Mouse (Mus musculus) MEL (cell line): ENCODE measurements around the gene Inpp5b. TPM values are rescaled to one million over a fixed set of nuclear protein-coding genes. Genes with fewer than 3 reads are reported as not detected.

Experiments
- DNase-seq: peaks from one replicate; pipeline ENCODE4 v3.0.0; 2011; ENCODE audit warnings: low read depth, low spot score
- H3K27ac ChIP-seq: 2 replicates; pipeline ENCODE4 v1.5.1; 2012; ENCODE audit warnings: low read depth, mild to moderate bottlenecking, control low read depth, low read length, moderate library complexity; ENCODE audit not compliant: control insufficient read depth
- H3K27me3 ChIP-seq, 2 experiments: fragments of 150-350 bp in 1 of 2; sonication (generic) in 1 of 2; 2 replicates each; pipeline ENCODE4 v1.6.1; 2012; ENCODE audit warnings: low read length in 2 of 2, mild to moderate bottlenecking in 2 of 2, improper control_type of control experiment in 1 of 2, moderate library complexity in 1 of 2; ENCODE audit not compliant: insufficient read depth in 2 of 2, control insufficient read depth in 1 of 2
- H3K36me3 ChIP-seq, 2 experiments: 2 replicates each; pipeline ENCODE4 v1.6.1; 2012 to 2014; ENCODE audit warnings: low read length in 2 of 2, improper control_type of control experiment in 1 of 2, inconsistent platforms in 1 of 2, mild to moderate bottlenecking in 1 of 2; ENCODE audit not compliant: insufficient read depth in 2 of 2, control insufficient read depth in 1 of 2
- H3K4me1 ChIP-seq, 2 experiments: fragments of 150-350 bp in 1 of 2; sonication (generic) in 1 of 2; 2 replicates each; pipeline ENCODE4 v1.6.1; 2012; ENCODE audit warnings: low read length in 2 of 2, improper control_type of control experiment in 1 of 2, mild to moderate bottlenecking in 1 of 2; ENCODE audit not compliant: insufficient read depth in 2 of 2, control insufficient read depth in 1 of 2
- H3K4me3 ChIP-seq, 2 experiments: fragments of 150-350 bp in 1 of 2; sonication (generic) in 1 of 2; 2 replicates each; pipeline ENCODE4 v1.5.1; 2012; ENCODE audit warnings: low read depth in 2 of 2, low read length in 2 of 2, mild to moderate bottlenecking in 2 of 2, moderate library complexity in 2 of 2, control low read depth in 1 of 2, improper control_type of control experiment in 1 of 2; ENCODE audit not compliant: control insufficient read depth in 1 of 2, insufficient read depth in 1 of 2
- H3K79me2 ChIP-seq: 2 replicates; pipeline ENCODE4 v1.6.1; 2012; ENCODE audit warnings: mild to moderate bottlenecking, low read length, moderate library complexity; ENCODE audit not compliant: control insufficient read depth, poor library complexity, insufficient read depth
- H3K9ac ChIP-seq: 2 replicates; pipeline ENCODE4 v1.6.1; 2012; ENCODE audit warnings: low read depth, mild to moderate bottlenecking, control low read depth, low read length, moderate library complexity; ENCODE audit not compliant: control insufficient read depth, poor library complexity, severe bottlenecking
- H3K9me3 ChIP-seq: fragments of 150-350 bp; sonication (generic); replicated peaks from 2 replicates; pipeline ENCODE4 v1.6.1; 2012; ENCODE audit warnings: mild to moderate bottlenecking, low read length, improper control_type of control experiment, moderate library complexity; ENCODE audit not compliant: insufficient read depth
- E2F4 ChIP-seq: IDR thresholded peaks from 2 replicates; pipeline ENCODE4 v1.6.1; 2011; ENCODE audit warnings: low read depth, low read length, improper control_type of control experiment, borderline replicate concordance
- KAT2A ChIP-seq: conservative IDR thresholded peaks from 2 replicates; pipeline ENCODE4 v1.6.1; 2012; ENCODE audit warnings: low read depth, low read length, improper control_type of control experiment, inconsistent platforms
- MYC ChIP-seq: IDR thresholded peaks from 2 replicates; pipeline ENCODE4 v1.6.1; 2011; ENCODE audit warnings: low read depth, mild to moderate bottlenecking, low read length, improper control_type of control experiment, moderate library complexity
- NRF1 ChIP-seq: IDR thresholded peaks from 2 replicates; pipeline ENCODE4 v1.6.1; 2014; ENCODE audit warnings: low read depth, mild to moderate bottlenecking, inconsistent platforms, low read length, improper control_type of control experiment, moderate library complexity; ENCODE audit not compliant: poor library complexity, insufficient read depth, severe bottlenecking
- POLR2A ChIP-seq, 2 experiments: IDR thresholded peaks; 2 replicates each; pipeline ENCODE4 v1.6.1; 2011 to 2012; ENCODE audit warnings: low read length in 2 of 2, mild to moderate bottlenecking in 2 of 2, control low read depth in 1 of 2, improper control_type of control experiment in 1 of 2, low read depth in 1 of 2, moderate library complexity in 1 of 2; ENCODE audit not compliant: control insufficient read depth in 1 of 2, insufficient read depth in 1 of 2, poor library complexity in 1 of 2
- POLR2AphosphoS5 ChIP-seq: IDR thresholded peaks from 2 replicates; pipeline ENCODE4 v1.6.1; 2012; ENCODE audit warnings: low read depth, borderline replicate concordance, mild to moderate bottlenecking, inconsistent platforms, low read length, moderate library complexity, mixed read lengths
- RAD21 ChIP-seq: IDR thresholded peaks from 2 replicates; pipeline ENCODE4 v1.6.1; 2011; ENCODE audit warnings: mild to moderate bottlenecking, low read depth, low read length, improper control_type of control experiment
- USF2 ChIP-seq, 2 experiments: IDR thresholded peaks; 2 replicates each; pipeline ENCODE4 v1.6.1; 2011 to 2012; ENCODE audit warnings: improper control_type of control experiment in 2 of 2, low read length in 2 of 2, borderline replicate concordance in 1 of 2, inconsistent platforms in 1 of 2, low read depth in 1 of 2, mild to moderate bottlenecking in 1 of 2; ENCODE audit not compliant: insufficient read depth in 1 of 2
- ZMIZ1 ChIP-seq: IDR thresholded peaks from 2 replicates; pipeline ENCODE4 v1.6.1; 2012; ENCODE audit warnings: low read depth, mild to moderate bottlenecking, inconsistent platforms, low read length, improper control_type of control experiment, moderate library complexity
- ZNF384 ChIP-seq: IDR thresholded peaks from 2 replicates; pipeline ENCODE4 v1.6.1; 2012; ENCODE audit warnings: low read depth, mild to moderate bottlenecking, inconsistent platforms, low read length, improper control_type of control experiment
- polyA plus RNA-seq, 2 experiments: library from polyadenylated mRNA; stranded (reverse) in 1 of 2; unstranded in 1 of 2; fragments of >175 nt in 1 of 2; fragments of >200 nt in 1 of 2; gene quantifications; 2 replicates each; pipeline versions ENCODE4 v1.2.1 to v1.2.4; 2012; ENCODE audit warnings: low replicate concordance in 2 of 2, low read depth in 1 of 2; ENCODE audit not compliant: insufficient read length in 2 of 2, insufficient read depth in 1 of 2, missing spikeins in 1 of 2
- total RNA-seq: library from RNA; depleted of rRNA; stranded (reverse); fragments of 300-350 nt; gene quantifications from 2 replicates; pipeline ENCODE4 v1.2.3, GENCODE M21; 2012

The Inpp5b gene
- total and polyA plus RNA-seq, 3 experiments = 28.6 to 52.5 TPM; not detected in 1

- H3K4me1 ChIP-seq = no peaks in the 10 kb centered on the region
- peaks cover 0 to 13% of the 10 kb centered on the region in 2 experiments; a peak in 2 of 4 replicates for H3K36me3 ChIP-seq
- peaks cover 2% of the 10 kb centered on the region for H3K79me2 ChIP-seq
- H3K27ac ChIP-seq = no peak overlapping the region
- no peaks in the 10 kb centered on the region for H3K9me3 ChIP-seq
- H3K27me3 ChIP-seq = no peaks in the 10 kb centered on the region
- no peak overlapping the region for H3K9ac ChIP-seq
- no peak for TF ChIP-seq USF2 (IDR thresholded peaks at IDR 0.05; ENCODE audit: borderline replicate concordance in 1 of 2, insufficient read depth in 1 of 2, low read depth in 1 of 2, low read length in 2 of 2)
- no peak for TF ChIP-seq MYC
- no peak for DNase-seq
- H3K4me3 ChIP-seq = no peak overlapping the region
Measured at GRCm38 (mm10) chr4:124781361-124781760, 39.7 kb downstream of the Inpp5b start.

GRCm38 (mm10) chr4:124782395-124782794, 40.7 kb downstream of the Inpp5b start:
- Histone ChIP-seq H3K4me3 (no peak overlapping the region), H3K4me1 (no peaks in the 10 kb centered on the region), H3K27ac (no peak overlapping the region), H3K9me3 (no peaks in the 10 kb centered on the region), H3K27me3 (no peaks in the 10 kb centered on the region), H3K9ac (no peak overlapping the region), H3K36me3 (peaks cover 0 to 15% of the 10 kb centered on the region in 2 experiments; a peak in 2 of 4 replicates), H3K79me2 (no peaks in the 10 kb centered on the region)
- no peak for DNase-seq
- TF ChIP-seq ZNF384 (no peak), ZMIZ1 (no peak), POLR2A (IDR thresholded peaks at IDR 0.05; ENCODE audit: control insufficient read depth in 1 of 2, insufficient read depth in 1 of 2, low read depth in 1 of 2, low read length in 2 of 2, poor library complexity in 1 of 2) (no peak), POLR2AphosphoS5 (no peak), NRF1 (no peak)

- no peak overlapping the region for H3K9ac ChIP-seq
- no peak for TF ChIP-seq ZMIZ1
- no peak for TF ChIP-seq E2F4
- no peak for TF ChIP-seq KAT2A
- no peak for TF ChIP-seq RAD21
- TF ChIP-seq, all 39 proteins: peak for 0
- no peak for DNase-seq
- Histone ChIP-seq H3K27ac (no peak overlapping the region), H3K36me3 (peaks cover 0 to 11% of the 10 kb centered on the region in 2 experiments; a peak in 2 of 4 replicates), H3K4me1 (no peaks in the 10 kb centered on the region), H3K79me2 (no peaks in the 10 kb centered on the region), H3K27me3 (no peaks in the 10 kb centered on the region), H3K9me3 (no peaks in the 10 kb centered on the region), H3K4me3 (no peak overlapping the region)
Measured at GRCm38 (mm10) chr4:124783937-124784336, 42.3 kb downstream of the Inpp5b start.
